Mouse (Mus musculus) ES-Bruce4 (cell line): ENCODE results near the gene Ikzf5. TPM values are rescaled to one million over a fixed set of nuclear protein-coding genes. Genes with fewer than 3 reads are reported as not detected.
A peak's percentile ranks its signal among the peaks of the same experiment; 100 is the strongest.
"Not testable (repeated sequence)": the region's sequence is repeated elsewhere in the genome, so short reads cannot be mapped to it uniquely, and the experiment has no call there.

Experiments
- H3K27ac ChIP-seq: 2 replicates; pipeline ENCODE4 v1.5.1; 2012; ENCODE audit warnings: low read length, inconsistent platforms; ENCODE audit not compliant: insufficient read depth
- H3K27me3 ChIP-seq: 2 replicates; pipeline ENCODE4 v1.6.1; 2012; ENCODE audit warnings: mild to moderate bottlenecking, low read length, inconsistent platforms; ENCODE audit not compliant: control insufficient read depth, poor library complexity, insufficient read depth, severe bottlenecking
- H3K36me3 ChIP-seq: 2 replicates; pipeline ENCODE4 v1.6.1; 2012; ENCODE audit warnings: inconsistent platforms, mild to moderate bottlenecking, low read length, moderate library complexity; ENCODE audit not compliant: control insufficient read depth, poor library complexity, insufficient read depth, severe bottlenecking
- H3K4me1 ChIP-seq: one replicate; pipeline ENCODE4 v1.8.1; 2011; ENCODE audit warnings: low read length; ENCODE audit not compliant: control insufficient read depth, insufficient read depth
- H3K4me3 ChIP-seq: 2 replicates; pipeline ENCODE4 v1.5.1; 2011; ENCODE audit warnings: low read depth, mild to moderate bottlenecking, low read length
- H3K9ac ChIP-seq: 2 replicates; pipeline ENCODE4 v1.6.1; 2012; ENCODE audit warnings: low read depth, mild to moderate bottlenecking, inconsistent platforms; ENCODE audit not compliant: poor library complexity, severe bottlenecking
- H3K9me3 ChIP-seq: replicated peaks from 2 replicates; pipeline ENCODE4 v1.6.1; 2012; ENCODE audit warnings: mild to moderate bottlenecking, low read length, inconsistent platforms; ENCODE audit not compliant: control insufficient read depth, poor library complexity, insufficient read depth, severe bottlenecking
- CTCF ChIP-seq: IDR thresholded peaks from one replicate; pipeline ENCODE4 v1.8.1; 2011; ENCODE audit warnings: low read depth, low read length
- EP300 ChIP-seq: IDR thresholded peaks from 2 replicates; pipeline ENCODE4 v1.6.1; 2011; ENCODE audit warnings: low read depth, low read length; ENCODE audit not compliant: insufficient read depth
- POLR2A ChIP-seq: IDR thresholded peaks from one replicate; pipeline ENCODE4 v1.8.1; 2011; ENCODE audit warnings: low read length; ENCODE audit not compliant: insufficient read depth
- polyA plus RNA-seq: library from polyadenylated mRNA; stranded (reverse); fragments of >200 nt; gene quantifications from 2 replicates; pipeline ENCODE4 v1.2.4, GENCODE M21; 2011; ENCODE audit warnings: low read depth; ENCODE audit not compliant: missing spikeins, insufficient read depth, insufficient read length

The Ikzf5 gene
- polyA plus RNA-seq, 1 experiment: 24.6 TPM

GRCm38 (mm10) chr7:131424912-131425311 lies 14.6 kb upstream of the Ikzf5 start:
- H3K4me1 ChIP-seq: no peaks in the 10 kb centered on the region

DNA sequence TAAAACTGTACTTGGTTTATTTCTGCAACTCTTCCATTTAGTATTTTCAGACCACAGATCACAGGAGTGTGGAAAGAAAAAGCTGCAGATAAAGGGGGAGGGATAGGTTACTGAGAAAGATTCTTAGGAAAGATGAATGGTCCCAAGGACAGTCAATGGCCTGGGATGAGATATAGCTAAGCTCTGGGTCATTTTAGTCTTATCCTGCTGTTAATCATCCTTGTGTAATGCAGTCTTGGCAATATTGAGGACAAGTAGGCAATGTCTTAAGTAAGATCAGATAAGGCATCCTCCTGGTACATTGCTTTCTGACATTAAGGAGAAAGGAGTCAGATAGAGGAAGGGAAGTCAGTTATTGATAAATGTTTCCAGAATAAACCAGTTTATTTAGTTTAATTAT lies 7.3 kb upstream of the Ikzf5 start:
- Histone ChIP-seq H3K36me3 (no peaks in the 10 kb centered on the region), H3K4me1 (no peaks in the 10 kb centered on the region), H3K9me3 (no peaks in the 10 kb centered on the region), H3K4me3 (no peak overlapping the region), H3K27ac (no peak overlapping the region), H3K27me3 (no peaks in the 10 kb centered on the region), H3K9ac (no peak overlapping the region)
- TF ChIP-seq EP300 (no peak), POLR2A (no peak), CTCF (no peak)

More at GRCm38 (mm10) chr7:131424912-131425311, 14.6 kb upstream of the Ikzf5 start:
- no peaks in the 10 kb centered on the region for H3K27me3 ChIP-seq
- TF ChIP-seq EP300 (no peak), POLR2A (no peak), CTCF (no peak)
- H3K36me3 ChIP-seq: no peaks in the 10 kb centered on the region
- H3K9ac ChIP-seq: no peak overlapping the region
- no peak overlapping the region for H3K4me3 ChIP-seq
- no peaks in the 10 kb centered on the region for H3K9me3 ChIP-seq
- no peak overlapping the region for H3K27ac ChIP-seq

- not testable (repeated sequence) for H3K36me3 ChIP-seq, H3K9me3 ChIP-seq, H3K27me3 ChIP-seq, H3K9ac ChIP-seq, H3K4me1 ChIP-seq, H3K4me3 ChIP-seq, H3K27ac ChIP-seq
Observed at GRCm38 (mm10) chr7:131416742-131417141, 6.4 kb upstream of the Ikzf5 start.

DNA sequence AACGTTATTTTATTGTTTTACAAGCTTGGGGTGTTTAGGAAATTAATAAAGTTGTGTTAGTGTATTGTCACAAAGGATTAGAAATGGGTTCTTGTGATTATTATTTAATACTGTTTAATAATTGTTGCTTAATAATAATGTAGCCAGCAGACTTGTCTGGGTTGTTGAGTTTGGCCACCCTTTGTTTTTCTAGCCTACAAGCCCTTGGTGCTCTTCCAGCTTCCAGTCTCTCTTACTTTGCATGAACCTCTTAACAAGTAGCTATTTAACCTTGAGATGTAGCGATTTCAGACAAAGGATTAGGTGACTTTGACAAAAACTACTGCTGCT lies 1.6 kb upstream of the Ikzf5 start:
- H3K4me3 ChIP-seq: no peak overlapping the region
- H3K27ac ChIP-seq: no peak overlapping the region

GRCm38 (mm10) chr7:131411221-131411940 lies 1.1 kb upstream of the Ikzf5 start:
- Histone ChIP-seq H3K4me1 (no peaks in the 10 kb centered on the region), H3K9ac (peak overlapping the region; percentile 43; the same call in 1 of the 2 replicates), H3K9me3 (no peaks in the 10 kb centered on the region), H3K27me3 (no peaks in the 10 kb centered on the region), H3K27ac (no peak overlapping the region), H3K36me3 (no peaks in the 10 kb centered on the region), H3K4me3 (peak overlapping the region; percentile 42)
- TF ChIP-seq EP300 (no peak), CTCF (no peak), POLR2A (no peak)

More for the DNA sequence above, 1.6 kb upstream of the Ikzf5 start:
- Histone ChIP-seq H3K9me3 (no peaks in the 10 kb centered on the region), H3K9ac (no peak overlapping the region), H3K27me3 (no peaks in the 10 kb centered on the region), H3K4me1 (no peaks in the 10 kb centered on the region), H3K36me3 (no peaks in the 10 kb centered on the region)
- TF ChIP-seq POLR2A (no peak), EP300 (no peak), CTCF (no peak)

DNA sequence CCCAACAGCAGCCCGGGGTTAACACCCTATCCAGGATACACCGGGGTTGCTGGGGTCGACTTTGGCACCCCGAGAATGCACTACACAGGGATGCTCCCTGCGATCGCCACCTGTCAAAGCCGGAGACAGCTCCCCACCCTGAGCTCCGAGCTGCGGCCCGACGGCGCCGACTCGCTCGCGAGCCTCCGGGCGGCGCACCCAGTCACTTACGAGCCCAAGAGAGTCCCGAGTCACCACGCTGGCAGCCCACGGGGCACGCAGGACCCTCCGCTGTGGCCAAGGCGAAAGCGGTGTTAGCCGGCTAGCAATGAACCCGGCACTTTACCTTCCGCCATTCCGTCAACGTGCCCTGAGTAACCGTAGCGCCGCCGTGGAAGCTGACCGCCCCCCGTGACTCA lies 334 bp downstream of the Ikzf5 start:
- no peak overlapping the region for H3K27ac ChIP-seq
- no peaks in the 10 kb centered on the region for H3K36me3 ChIP-seq
- no peaks in the 10 kb centered on the region for H3K4me1 ChIP-seq
- H3K4me3 ChIP-seq: peak overlapping the region; percentile 86
- TF ChIP-seq CTCF: no peak
- no peak for TF ChIP-seq EP300
- TF ChIP-seq POLR2A: no peak
- no peaks in the 10 kb centered on the region for H3K9me3 ChIP-seq
- no peaks in the 10 kb centered on the region for H3K27me3 ChIP-seq
- H3K9ac ChIP-seq: peak overlapping the region; percentile 75
